Mouse (Mus musculus) embryo, embryonic 11 days (tissue): ENCODE data around the gene Tmem86b.
"Not testable (repeated sequence)": the region's sequence is repeated elsewhere in the genome, so short reads cannot be mapped to it uniquely, and the experiment has no call there.

Source experiments
- DNase-seq: peaks from one replicate; pipeline ENCODE4 v3.0.0-alpha.2; 2015

Gene Tmem86b

GRCm38 (mm10) chr7:4647291-4647690, 16.1 kb upstream of the Tmem86b start:
- DNase-seq = no peak

GRCm38 (mm10) chr7:4646806-4647205, 15.6 kb upstream of the Tmem86b start:
- DNase-seq = no peak

- no peak for DNase-seq
Observed at GRCm38 (mm10) chr7:4643225-4643624, 12.0 kb upstream of the Tmem86b start.

- no peak for DNase-seq
Observed at GRCm38 (mm10) chr7:4641956-4642355, 10.7 kb upstream of the Tmem86b start.

GRCm38 (mm10) chr7:4641155-4641554, 9.9 kb upstream of the Tmem86b start:
- DNase-seq = no peak

- no peak for DNase-seq
Observed at GRCm38 (mm10) chr7:4636179-4636578, 5.0 kb upstream of the Tmem86b start.

- DNase-seq = peak; percentile 4
Observed at GRCm38 (mm10) chr7:4630198-4630597, 1.0 kb downstream of the Tmem86b start.

GRCm38 (mm10) chr7:4629586-4629985, 1.6 kb downstream of the Tmem86b start:
- DNase-seq = no peak

GRCm38 (mm10) chr7:4625928-4626327, 5.3 kb downstream of the Tmem86b start:
- no peak for DNase-seq

GRCm38 (mm10) chr7:4624343-4624742, 6.9 kb downstream of the Tmem86b start:
- no peak for DNase-seq

GRCm38 (mm10) chr7:4623544-4624189, 7.6 kb downstream of the Tmem86b start:
- peak; percentile 66 for DNase-seq

- peak; percentile 79 for DNase-seq
Observed at GRCm38 (mm10) chr7:4619979-4620378, 11.2 kb downstream of the Tmem86b start.

- DNase-seq = no peak
Observed at GRCm38 (mm10) chr7:4613740-4614403, 17.4 kb downstream of the Tmem86b start.

GRCm38 (mm10) chr7:4612956-4613355, 18.3 kb downstream of the Tmem86b start:
- DNase-seq = no peak

GRCm38 (mm10) chr7:4612386-4612785, 18.8 kb downstream of the Tmem86b start:
- no peak for DNase-seq

- DNase-seq = no peak
Observed at GRCm38 (mm10) chr7:4611921-4612341, 19.3 kb downstream of the Tmem86b start.

- no peak for DNase-seq
Observed at GRCm38 (mm10) chr7:4611511-4611910, 19.7 kb downstream of the Tmem86b start.

GRCm38 (mm10) chr7:4608002-4608401, 23.2 kb downstream of the Tmem86b start:
- no peak for DNase-seq

- no peak for DNase-seq
Observed at GRCm38 (mm10) chr7:4603873-4604272, 27.3 kb downstream of the Tmem86b start, which contains the start of gene Ptprh. Ptprh (minus strand) TSS chr7:4604041.

- DNase-seq = no peak
Observed at GRCm38 (mm10) chr7:4602969-4603368, 28.3 kb downstream of the Tmem86b start.

GRCm38 (mm10) chr7:4597046-4597445, 34.2 kb downstream of the Tmem86b start:
- not testable (repeated sequence) for DNase-seq

- DNase-seq = not testable (repeated sequence)
Observed at GRCm38 (mm10) chr7:4581481-4581880, 49.7 kb downstream of the Tmem86b start.
